Mouse (Mus musculus) spleen, postnatal 10 days (tissue): Measurements from ENCODE around the gene Rnf220.

Experiments
- DNase-seq, 2 experiments: peaks; one replicate each; pipeline ENCODE4 v3.0.0; 2021 to 2022; ENCODE audit warnings: low spot score in 2 of 2

Rnf220 gene

GRCm38 (mm10) chr4:117302027-117302806, 194.6 kb downstream of the Rnf220 start:
- no peak for DNase-seq

DNA sequence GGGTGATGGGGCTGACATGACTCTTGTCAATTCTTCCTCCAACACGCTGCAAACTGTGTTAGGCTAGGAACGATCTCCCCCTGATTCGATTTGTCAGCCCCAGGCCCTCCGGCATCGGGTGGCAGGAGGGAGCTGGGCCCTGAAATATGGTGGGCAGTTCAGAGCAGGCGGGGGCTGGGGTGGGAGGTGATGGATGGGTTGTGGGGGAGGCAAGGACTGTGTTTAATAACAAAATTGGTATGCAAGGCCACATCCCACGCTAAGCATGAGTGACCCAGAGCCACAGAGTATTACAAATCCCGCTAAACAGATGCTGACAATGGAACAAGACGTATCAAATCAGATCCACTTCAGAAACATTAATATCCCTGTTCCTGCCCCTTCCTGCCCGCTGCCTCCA, 196.9 kb downstream of the Rnf220 start:
- DNase-seq = no peak

DNA sequence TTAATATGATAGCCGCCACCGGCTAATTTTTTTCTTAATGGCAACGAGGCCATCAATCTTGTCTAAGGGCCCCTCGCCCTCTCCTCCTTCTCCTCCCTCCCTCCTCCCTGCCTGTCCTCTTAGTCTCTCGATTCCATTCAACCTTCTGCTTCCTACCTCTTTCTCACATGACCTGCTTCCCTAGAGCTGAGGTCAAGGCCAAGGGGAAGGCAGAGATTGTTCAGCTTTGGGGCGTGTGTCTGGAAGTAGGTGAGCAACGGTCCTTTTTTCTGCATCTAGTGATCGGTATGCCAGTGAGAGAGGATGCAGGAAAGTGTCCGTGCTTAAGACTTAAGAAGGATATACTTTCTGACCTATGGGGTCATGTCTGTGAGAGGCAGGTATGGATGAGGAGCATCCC, 199.0 kb downstream of the Rnf220 start:
- no peak for DNase-seq

- DNase-seq = no peak
Observed at GRCm38 (mm10) chr4:117296849-117297593, 199.8 kb downstream of the Rnf220 start.

DNA sequence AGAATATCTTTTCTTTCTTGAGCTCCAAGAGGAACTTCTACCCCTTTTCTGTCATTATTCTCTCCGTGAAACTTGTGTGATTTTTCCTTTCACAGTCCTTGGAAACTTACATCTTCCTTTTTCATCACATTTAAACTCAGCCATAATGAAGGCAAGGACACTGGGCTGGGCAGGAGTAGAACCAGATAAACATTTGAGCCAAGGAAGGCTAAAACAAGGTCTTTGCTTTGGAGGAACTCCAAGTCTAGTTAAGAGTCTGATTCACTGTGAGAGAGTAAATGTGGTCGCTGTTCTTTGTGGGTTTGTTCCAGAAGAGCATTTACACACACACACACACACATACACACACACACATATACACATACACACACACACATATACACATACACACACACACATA, 205.2 kb downstream of the Rnf220 start:
- no peak for DNase-seq

DNA sequence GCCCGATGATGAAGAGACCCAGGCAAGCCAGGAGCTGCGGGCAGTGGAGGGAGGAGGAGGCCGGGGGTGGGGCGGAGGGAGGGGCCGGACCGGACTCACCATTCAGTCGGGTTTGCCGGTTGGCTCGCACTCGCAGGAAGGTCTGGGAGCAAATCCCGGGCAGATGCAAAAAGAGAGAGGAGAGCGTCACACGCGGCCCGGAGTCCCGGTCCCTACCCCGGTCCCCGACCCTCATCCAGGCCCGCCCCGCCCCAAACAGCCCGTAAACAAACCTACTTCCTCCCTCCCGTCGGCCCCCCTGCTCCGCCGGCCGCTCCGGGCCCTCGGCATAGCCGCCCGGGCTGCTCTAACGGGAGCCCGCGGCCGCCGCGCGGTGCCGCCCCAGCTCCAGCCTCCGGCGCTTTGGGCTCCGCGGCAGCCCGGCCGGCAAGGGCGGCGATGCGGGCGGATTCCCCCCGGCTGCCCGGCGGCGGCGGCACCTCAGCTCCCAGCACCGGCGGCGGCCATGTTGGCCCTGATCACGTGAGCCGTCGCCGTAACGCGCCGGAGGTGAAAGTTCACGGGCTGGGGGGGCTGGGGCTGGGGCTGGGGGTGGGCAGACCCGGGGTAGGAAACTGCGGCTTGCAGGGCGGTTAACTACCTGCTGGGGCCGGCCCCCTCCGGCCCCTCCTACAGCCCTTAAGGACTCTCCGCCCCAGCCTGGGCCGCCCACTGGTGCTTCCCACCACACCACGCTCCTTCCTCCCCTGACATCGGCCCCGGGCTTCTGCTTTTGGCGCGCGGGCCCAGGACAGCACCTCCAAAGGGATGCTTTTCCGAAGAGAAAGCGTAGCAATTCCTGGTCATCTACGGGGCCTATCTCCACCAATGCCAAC, 207.7 kb downstream of the Rnf220 start:
- peak; percentile 81 to 83 for DNase-seq

GRCm38 (mm10) chr4:117288277-117288926, 208.4 kb downstream of the Rnf220 start:
- DNase-seq = no peak

- DNase-seq = no peak
Observed at GRCm38 (mm10) chr4:117284363-117284762, 212.5 kb downstream of the Rnf220 start.

GRCm38 (mm10) chr4:117283271-117284191, 213.3 kb downstream of the Rnf220 start:
- DNase-seq = no peak

GRCm38 (mm10) chr4:117281090-117281845, 215.6 kb downstream of the Rnf220 start:
- DNase-seq = no peak

- DNase-seq = no peak
Observed at GRCm38 (mm10) chr4:117280397-117280930, 216.4 kb downstream of the Rnf220 start.

DNA sequence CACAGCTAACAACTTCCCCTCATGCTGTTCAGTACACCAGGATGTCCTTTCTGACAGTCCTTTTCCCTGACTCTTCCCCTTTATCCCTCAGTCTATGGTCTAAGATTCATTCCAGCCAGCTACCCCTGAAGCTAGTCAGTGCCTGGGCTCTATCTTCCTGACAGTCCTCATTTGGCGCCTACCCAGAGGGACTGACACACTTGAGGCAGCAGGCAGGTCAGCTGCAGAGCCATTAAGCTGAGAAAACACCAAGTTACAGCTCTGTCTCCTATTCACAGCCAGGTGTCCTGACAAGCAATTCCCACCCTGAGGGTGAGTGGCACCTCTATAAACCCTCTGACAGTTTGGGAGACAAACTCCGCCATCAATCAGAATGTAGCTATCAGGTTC, 217.6 kb downstream of the Rnf220 start:
- no peak for DNase-seq

DNA sequence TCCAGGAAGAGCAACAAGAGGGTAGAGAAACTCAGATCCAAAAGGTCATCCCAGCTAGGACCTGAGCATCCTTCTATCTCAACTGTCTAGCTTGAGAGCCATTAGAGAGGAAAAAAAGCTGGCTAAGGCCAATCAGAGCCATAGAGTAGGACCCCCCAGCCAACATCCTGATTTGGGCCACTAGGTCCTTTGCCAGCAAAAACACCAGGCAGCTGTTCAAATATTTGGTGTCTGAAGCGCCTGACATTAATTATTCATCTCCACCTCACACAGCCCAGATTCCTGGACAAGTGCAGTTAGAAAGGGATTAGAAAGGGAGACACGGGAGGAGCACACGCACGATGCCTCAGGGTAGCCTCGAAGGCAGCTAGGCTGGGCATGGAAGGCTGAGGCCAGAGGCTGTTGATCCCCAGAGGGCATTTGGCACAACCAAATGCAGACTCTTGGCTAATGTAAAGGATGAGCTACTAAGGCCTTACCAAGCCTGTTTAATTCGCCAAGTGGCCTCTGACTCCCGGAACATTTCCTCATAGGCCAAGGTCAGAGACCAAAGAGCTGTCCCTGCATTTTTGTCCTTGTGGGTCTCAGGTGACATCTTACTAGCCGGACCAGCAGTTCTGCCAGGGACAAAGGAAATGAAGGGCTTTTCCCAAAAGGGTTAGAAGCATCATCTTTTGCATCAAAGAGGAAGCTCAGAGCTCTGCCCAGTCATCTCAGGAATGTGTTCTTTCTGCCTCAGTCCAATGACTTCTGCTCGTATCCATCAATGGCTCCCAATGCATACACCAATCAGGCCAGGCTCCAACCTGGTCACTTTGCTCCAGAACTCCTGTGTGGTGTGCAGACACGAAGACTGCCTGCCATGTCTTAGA, 218.2 kb downstream of the Rnf220 start:
- DNase-seq = no peak

DNA sequence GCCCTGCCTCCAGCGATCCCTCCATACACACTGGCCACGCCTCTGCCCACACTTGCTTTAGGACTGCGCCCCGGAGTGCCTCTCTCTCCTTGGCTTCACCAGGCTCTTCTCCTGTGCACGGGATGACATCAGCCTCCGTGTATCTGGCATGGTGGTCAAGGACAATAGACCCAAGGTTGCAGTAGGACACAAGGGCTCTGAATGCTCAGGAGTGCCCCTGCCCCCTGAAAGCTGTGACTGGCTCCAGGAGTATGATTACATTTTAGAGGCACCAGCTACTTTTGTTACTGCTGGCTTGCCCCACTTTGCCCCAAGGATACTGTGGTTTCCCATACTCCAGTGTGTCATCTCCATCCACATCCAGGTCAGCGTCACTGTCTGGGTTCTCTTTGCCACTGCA, 219.2 kb downstream of the Rnf220 start:
- DNase-seq = no peak

- no peak for DNase-seq
Observed at GRCm38 (mm10) chr4:117277021-117277420, 219.8 kb downstream of the Rnf220 start.

- DNase-seq = no peak
Observed at GRCm38 (mm10) chr4:117276281-117276711, 220.6 kb downstream of the Rnf220 start.

DNA sequence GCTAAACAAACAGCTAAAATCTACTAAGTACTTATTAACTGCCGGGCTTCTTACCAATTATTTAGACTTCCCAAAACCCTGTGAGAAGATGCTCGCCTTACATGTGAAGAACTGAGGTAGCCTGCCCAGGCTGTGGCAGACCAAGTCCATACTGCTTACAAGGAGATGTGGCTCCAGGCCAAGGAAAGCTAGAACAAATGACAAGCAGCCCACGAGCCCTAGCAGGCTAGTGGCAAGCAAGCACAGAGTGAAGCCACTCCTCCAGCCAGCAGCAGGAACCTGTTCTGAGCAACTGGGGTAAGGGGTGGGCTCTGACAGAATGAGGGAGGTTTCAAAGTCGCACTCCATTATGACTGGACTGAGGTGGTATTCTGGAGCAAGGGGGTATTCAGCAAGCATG, 222.1 kb downstream of the Rnf220 start:
- DNase-seq = no peak

DNA sequence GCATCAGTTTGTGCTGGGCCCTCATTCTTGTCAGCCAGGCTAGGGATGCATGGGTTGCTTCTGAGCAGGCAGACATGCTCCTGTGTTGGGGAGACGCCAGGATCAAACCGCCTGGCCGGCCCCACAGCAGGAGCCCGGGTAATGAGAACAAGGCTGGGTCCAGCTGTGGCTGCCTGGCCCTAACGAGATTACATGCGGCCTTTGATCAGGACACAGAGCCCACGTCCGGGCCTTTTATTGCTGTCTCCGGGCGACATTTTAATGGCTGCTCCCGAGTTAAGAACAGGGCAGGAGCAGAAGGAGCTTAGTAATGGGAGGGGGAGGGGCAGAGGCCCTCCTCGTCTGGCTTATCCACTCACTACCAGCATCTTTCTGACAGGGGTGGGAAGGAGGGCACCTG, 224.4 kb downstream of the Rnf220 start:
- no peak for DNase-seq

DNA sequence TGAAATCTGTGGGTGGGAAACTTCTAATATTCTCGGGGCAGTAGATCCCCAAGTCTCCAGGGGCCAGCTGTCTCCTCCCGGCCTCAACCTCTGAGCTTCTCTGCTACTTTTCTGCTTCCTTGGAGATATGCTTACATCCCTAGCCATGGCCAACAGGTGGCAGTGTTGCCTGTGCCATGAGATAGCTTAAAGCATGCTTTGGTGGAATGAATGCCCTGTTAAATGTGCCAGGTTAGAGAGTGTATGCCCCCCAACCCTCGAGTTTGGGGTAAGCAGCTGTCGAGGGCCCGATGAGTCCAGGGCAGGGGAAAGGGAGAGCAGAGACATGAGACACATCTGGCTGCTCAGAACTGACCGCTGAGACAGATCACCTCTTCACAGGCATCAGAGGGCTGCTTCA, 226.6 kb downstream of the Rnf220 start:
- peak; percentile 69 to 82 for DNase-seq
